Mouse (Mus musculus): ENCODE data around the gene Frmd6. TPM values are rescaled to one million over a fixed set of nuclear protein-coding genes. Genes with fewer than 3 reads are reported as not detected.
A peak's percentile ranks its signal among the peaks of the same experiment; 100 is the strongest.

Frmd6 gene
- polyA plus RNA-seq, 1 experiment, result 11.2 TPM

GRCm38 (mm10) chr12:70877926-70878710 lies 52.8 kb downstream of the Frmd6 start:
- 19% methylated on average over 20 of the region's 20 CpGs for WGBS
- Histone ChIP-seq H3K4me3 (replicated peaks; ENCODE audit: insufficient read depth, low read depth, low read length) (peak overlapping the region; percentile 10), H3K27me3 (ENCODE audit: control insufficient read depth, insufficient read depth, low read length) (no peaks in the 10 kb centered on the region), H3K27ac (ENCODE audit: insufficient read depth, low read length) (peak overlapping the region; percentile 52), H3K4me1 (ENCODE audit: control insufficient read depth, insufficient read depth, low read length) (peaks cover 41% of the 10 kb centered on the region)
- TF ChIP-seq POLR2A (IDR thresholded peaks at IDR 0.05; ENCODE audit: borderline replicate concordance, insufficient read depth, low read length), result no peak
- no peak for TF ChIP-seq CTCF (IDR thresholded peaks at IDR 0.05; ENCODE audit: borderline replicate concordance, insufficient read depth, low read depth, low read length)
- DNase-seq, result peak; percentile 87 to 95

GRCm38 (mm10) chr12:70880396-70880975 lies 55.2 kb downstream of the Frmd6 start:
- peak overlapping the region; percentile 65 for H3K27ac ChIP-seq (ENCODE audit: insufficient read depth, low read length)
- WGBS, result 18% methylated on average over 9 of the region's 9 CpGs
- no peak for TF ChIP-seq POLR2A (IDR thresholded peaks at IDR 0.05; ENCODE audit: borderline replicate concordance, insufficient read depth, low read length)
- no peak for TF ChIP-seq CTCF (IDR thresholded peaks at IDR 0.05; ENCODE audit: borderline replicate concordance, insufficient read depth, low read depth, low read length)

GRCm38 (mm10) chr12:70881340-70881739 lies 56.0 kb downstream of the Frmd6 start:
- peaks cover 39% of the 10 kb centered on the region for H3K4me1 ChIP-seq (ENCODE audit: control insufficient read depth, insufficient read depth, low read length)
- TF ChIP-seq CTCF (IDR thresholded peaks at IDR 0.05; ENCODE audit: borderline replicate concordance, insufficient read depth, low read depth, low read length) (0 out of 2 replicates have a peak, but pooled peaks have one; percentile 27), POLR2A (IDR thresholded peaks at IDR 0.05; ENCODE audit: borderline replicate concordance, insufficient read depth, low read length) (no peak)
- no peaks in the 10 kb centered on the region for H3K27me3 ChIP-seq (ENCODE audit: control insufficient read depth, insufficient read depth, low read length)
- WGBS, result 6% methylated on average over 12 of the region's 12 CpGs
- DNase-seq, result peak; percentile 97 to 100
- no peak overlapping the region for H3K4me3 ChIP-seq (replicated peaks; ENCODE audit: insufficient read depth, low read depth, low read length)
- H3K27ac ChIP-seq (ENCODE audit: insufficient read depth, low read length), result peak overlapping the region; percentile 84

More at GRCm38 (mm10) chr12:70880396-70880975, 55.2 kb downstream of the Frmd6 start:
- H3K4me1 ChIP-seq (ENCODE audit: control insufficient read depth, insufficient read depth, low read length), result peaks cover 41% of the 10 kb centered on the region
- peak; percentile 49 to 60 for DNase-seq
- no peaks in the 10 kb centered on the region for H3K27me3 ChIP-seq (ENCODE audit: control insufficient read depth, insufficient read depth, low read length)
- no peak overlapping the region for H3K4me3 ChIP-seq (replicated peaks; ENCODE audit: insufficient read depth, low read depth, low read length)

DNA sequence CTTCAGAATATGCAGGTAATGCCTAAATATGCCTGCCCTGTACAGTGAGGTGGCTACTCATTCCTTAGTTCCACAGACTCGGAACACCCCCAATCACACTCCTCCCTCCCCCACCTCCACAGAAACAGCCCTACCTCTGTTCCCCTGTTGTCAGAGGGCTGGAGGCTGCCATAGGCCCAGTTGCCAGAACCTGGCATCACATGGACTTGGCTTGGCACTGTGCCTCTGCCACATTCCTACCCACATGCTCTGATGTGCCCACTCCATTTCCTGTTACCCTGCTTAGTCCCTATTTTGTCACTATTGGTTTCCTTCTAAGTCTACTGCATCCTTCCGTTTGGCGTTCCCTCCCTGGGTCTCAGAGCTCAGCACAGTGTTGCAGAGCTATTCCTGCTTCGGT lies 56.5 kb downstream of the Frmd6 start:
- DNase-seq, result peak; percentile 86 to 87
- no peak overlapping the region for H3K4me3 ChIP-seq (replicated peaks; ENCODE audit: insufficient read depth, low read depth, low read length)
- WGBS, result 11% methylated on average over 4 of the region's 4 CpGs
- peak overlapping the region; percentile 84 for H3K27ac ChIP-seq (ENCODE audit: insufficient read depth, low read length)
- H3K27me3 ChIP-seq (ENCODE audit: control insufficient read depth, insufficient read depth, low read length), result no peaks in the 10 kb centered on the region
- TF ChIP-seq POLR2A (IDR thresholded peaks at IDR 0.05; ENCODE audit: borderline replicate concordance, insufficient read depth, low read length) (no peak), CTCF (IDR thresholded peaks at IDR 0.05; ENCODE audit: borderline replicate concordance, insufficient read depth, low read depth, low read length) (no peak)
- peaks cover 39% of the 10 kb centered on the region for H3K4me1 ChIP-seq (ENCODE audit: control insufficient read depth, insufficient read depth, low read length)

DNA sequence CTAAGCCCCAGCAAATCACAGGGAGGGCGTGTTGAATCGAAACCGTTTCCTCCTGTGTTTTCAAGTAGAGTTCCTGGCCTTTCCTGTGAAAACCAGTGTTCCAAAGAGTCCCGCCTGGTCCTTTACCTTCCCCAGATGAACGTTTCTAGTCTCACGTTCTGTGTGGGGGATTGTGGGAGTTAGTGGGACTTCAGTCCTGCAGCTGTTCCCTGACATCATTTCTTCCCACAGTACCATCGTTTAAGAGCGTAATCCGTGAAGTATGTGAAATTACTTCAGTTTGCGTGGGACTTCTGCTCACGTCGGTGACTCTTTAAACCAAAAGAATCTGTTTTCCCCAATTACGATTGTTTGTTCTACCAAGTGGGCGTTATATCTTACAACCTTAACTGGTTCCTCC lies 57.8 kb downstream of the Frmd6 start:
- DNase-seq, result no peak
- no peak overlapping the region for H3K4me3 ChIP-seq (replicated peaks; ENCODE audit: insufficient read depth, low read depth, low read length)
- TF ChIP-seq POLR2A (IDR thresholded peaks at IDR 0.05; ENCODE audit: borderline replicate concordance, insufficient read depth, low read length) (no peak), CTCF (IDR thresholded peaks at IDR 0.05; ENCODE audit: borderline replicate concordance, insufficient read depth, low read depth, low read length) (no peak)
- H3K4me1 ChIP-seq (ENCODE audit: control insufficient read depth, insufficient read depth, low read length), result peaks cover 38% of the 10 kb centered on the region
- H3K27me3 ChIP-seq (ENCODE audit: control insufficient read depth, insufficient read depth, low read length), result no peaks in the 10 kb centered on the region
- H3K27ac ChIP-seq (ENCODE audit: insufficient read depth, low read length), result no peak overlapping the region
- 95% methylated on average over 14 of the region's 14 CpGs for WGBS

- Histone ChIP-seq H3K27ac (ENCODE audit: insufficient read depth, low read length) (no peak overlapping the region), H3K27me3 (ENCODE audit: control insufficient read depth, insufficient read depth, low read length) (no peaks in the 10 kb centered on the region), H3K4me3 (replicated peaks; ENCODE audit: insufficient read depth, low read depth, low read length) (no peak overlapping the region), H3K4me1 (ENCODE audit: control insufficient read depth, insufficient read depth, low read length) (peaks cover 31% of the 10 kb centered on the region)
- TF ChIP-seq POLR2A (IDR thresholded peaks at IDR 0.05; ENCODE audit: borderline replicate concordance, insufficient read depth, low read length) (no peak), CTCF (IDR thresholded peaks at IDR 0.05; ENCODE audit: borderline replicate concordance, insufficient read depth, low read depth, low read length) (no peak)
- DNase-seq, result no peak
- 95% methylated on average over 7 of the region's 7 CpGs for WGBS
Observed at GRCm38 (mm10) chr12:70884113-70884512, 58.8 kb downstream of the Frmd6 start.

GRCm38 (mm10) chr12:70884973-70885372 lies 59.7 kb downstream of the Frmd6 start:
- peaks cover 23% of the 10 kb centered on the region for H3K4me1 ChIP-seq (ENCODE audit: control insufficient read depth, insufficient read depth, low read length)
- TF ChIP-seq POLR2A (IDR thresholded peaks at IDR 0.05; ENCODE audit: borderline replicate concordance, insufficient read depth, low read length) (no peak), CTCF (IDR thresholded peaks at IDR 0.05; ENCODE audit: borderline replicate concordance, insufficient read depth, low read depth, low read length) (no peak)
- H3K27ac ChIP-seq (ENCODE audit: insufficient read depth, low read length), result no peak overlapping the region
- 97% methylated on average over 6 of the region's 6 CpGs for WGBS
- H3K4me3 ChIP-seq (replicated peaks; ENCODE audit: insufficient read depth, low read depth, low read length), result no peak overlapping the region
- H3K27me3 ChIP-seq (ENCODE audit: control insufficient read depth, insufficient read depth, low read length), result no peaks in the 10 kb centered on the region
- DNase-seq, result no peak

DNA sequence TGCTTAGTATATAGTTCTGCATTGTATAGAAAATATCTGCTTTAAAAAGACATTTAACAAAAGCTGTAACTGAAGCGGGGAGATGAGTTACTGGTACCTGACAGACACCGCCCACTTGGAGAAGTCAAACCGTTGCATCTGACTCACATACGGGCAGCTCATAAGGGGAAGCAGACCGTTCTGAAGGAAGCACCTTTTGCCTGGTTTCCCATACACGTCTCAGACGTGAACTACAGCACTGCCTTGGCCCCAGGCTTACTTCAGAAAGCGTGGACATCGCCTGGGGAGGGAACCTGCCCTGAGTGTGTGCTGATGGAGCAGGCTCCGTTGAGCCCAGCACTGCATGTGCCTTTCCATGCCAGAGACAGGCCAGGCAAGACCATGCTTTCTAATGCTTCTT lies 60.3 kb downstream of the Frmd6 start:
- no peak for DNase-seq
- 91% methylated on average over 10 of the region's 10 CpGs for WGBS
- peaks cover 17% of the 10 kb centered on the region for H3K4me1 ChIP-seq (ENCODE audit: control insufficient read depth, insufficient read depth, low read length)
- TF ChIP-seq CTCF (IDR thresholded peaks at IDR 0.05; ENCODE audit: borderline replicate concordance, insufficient read depth, low read depth, low read length), result no peak
- TF ChIP-seq POLR2A (IDR thresholded peaks at IDR 0.05; ENCODE audit: borderline replicate concordance, insufficient read depth, low read length), result no peak
- H3K4me3 ChIP-seq (replicated peaks; ENCODE audit: insufficient read depth, low read depth, low read length), result no peak overlapping the region
- no peak overlapping the region for H3K27ac ChIP-seq (ENCODE audit: insufficient read depth, low read length)
- no peaks in the 10 kb centered on the region for H3K27me3 ChIP-seq (ENCODE audit: control insufficient read depth, insufficient read depth, low read length)

Measured in cerebellum, adult 2 months (tissue).